Mouse (Mus musculus) erythroblast, embryonic 14.5 days (primary cell): ENCODE measurements around the gene Pnldc1.

Experiments
- GATA1 ChIP-seq: IDR thresholded peaks from 2 replicates; pipeline ENCODE4 v1.6.1; 2012; ENCODE audit warnings: low read length, inconsistent platforms, mixed read lengths
- TAL1 ChIP-seq: IDR thresholded peaks from 3 replicates; pipeline ENCODE4 v1.6.1; 2012; ENCODE audit warnings: low read length, inconsistent platforms, mixed read lengths

DNA sequence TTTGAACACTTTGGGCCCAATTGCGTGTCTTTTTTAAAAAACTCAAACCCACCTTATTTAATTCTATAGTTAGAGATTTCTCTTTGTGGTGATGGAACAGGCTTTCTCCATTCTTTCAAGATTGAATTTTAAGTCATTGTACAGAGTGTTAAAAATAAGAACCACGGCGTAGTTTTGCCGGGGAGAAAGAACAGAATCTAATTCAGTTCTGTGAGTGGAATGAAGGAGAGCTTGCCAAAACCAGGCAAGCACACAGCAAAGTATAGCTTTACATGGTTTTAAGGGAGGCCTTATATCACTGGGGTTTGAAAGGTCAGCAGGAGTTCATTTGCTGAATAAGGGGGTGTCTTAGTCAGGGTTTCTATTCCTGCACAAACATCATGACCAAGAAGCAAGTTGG is 65.5 kb downstream of the Pnldc1 start:
- TF ChIP-seq TAL1 (no peak), GATA1 (no peak)
